Mouse (Mus musculus) ES-E14 (cell line): ENCODE results near the gene Cers5. TPM values are rescaled to one million over a fixed set of nuclear protein-coding genes. Genes with fewer than 3 reads are reported as not detected.
"Not testable (repeated sequence)": the region's sequence is repeated elsewhere in the genome, so short reads cannot be mapped to it uniquely, and the experiment has no call there.

Experiments used
- DNase-seq: peaks from one replicate; pipeline ENCODE4 v3.0.0-alpha.2; 2013; ENCODE audit warnings: low read depth, low spot score
- H3K27ac ChIP-seq: 2 replicates; pipeline ENCODE4 v1.5.1; 2012; ENCODE audit warnings: low read depth, mild to moderate bottlenecking, low read length, moderate library complexity, mixed read lengths; ENCODE audit not compliant: poor library complexity, insufficient read depth, severe bottlenecking
- H3K36me3 ChIP-seq: 2 replicates; pipeline ENCODE4 v1.6.1; 2012; ENCODE audit warnings: mild to moderate bottlenecking, low read length, moderate library complexity, mixed read lengths; ENCODE audit not compliant: control insufficient read depth, poor library complexity, insufficient read depth, severe bottlenecking
- H3K4me1 ChIP-seq, 2 experiments: fragments of 150-350 bp in 1 of 2; sonication (generic) in 1 of 2; 2 replicates each; pipeline ENCODE4 v1.6.1; 2012; ENCODE audit warnings: low read length in 2 of 2, mild to moderate bottlenecking in 1 of 2, mixed read lengths in 1 of 2; ENCODE audit not compliant: control insufficient read depth in 2 of 2, insufficient read depth in 2 of 2, poor library complexity in 1 of 2
- H3K4me3 ChIP-seq, 2 experiments: fragments of 150-350 bp in 1 of 2; sonication (generic) in 1 of 2; 2 replicates each; pipeline ENCODE4 v1.5.1; 2012; ENCODE audit warnings: low read length in 2 of 2, low read depth in 1 of 2, mild to moderate bottlenecking in 1 of 2, mixed read lengths in 1 of 2; ENCODE audit not compliant: insufficient read depth in 1 of 2, poor library complexity in 1 of 2, severe bottlenecking in 1 of 2
- H3K9ac ChIP-seq: 2 replicates; pipeline ENCODE4 v1.6.1; 2012; ENCODE audit warnings: low read depth, mild to moderate bottlenecking, low read length, mixed read lengths; ENCODE audit not compliant: poor library complexity, insufficient read depth, severe bottlenecking
- H3K9me3 ChIP-seq: fragments of 150-350 bp; sonication (generic); 2 replicates; pipeline ENCODE4 v1.6.1; 2012; ENCODE audit warnings: low read depth, mild to moderate bottlenecking, low read length; ENCODE audit not compliant: control insufficient read depth, insufficient read depth
- CHD2 ChIP-seq: IDR thresholded peaks from 2 replicates; pipeline ENCODE4 v1.6.1; 2014; ENCODE audit warnings: mild to moderate bottlenecking, low read depth, low read length, inconsistent platforms
- HCFC1 ChIP-seq: IDR thresholded peaks from 2 replicates; pipeline ENCODE4 v1.6.1; 2012; ENCODE audit warnings: low read length, inconsistent platforms, borderline replicate concordance; ENCODE audit not compliant: insufficient read depth
- MAFK ChIP-seq: IDR thresholded peaks from 2 replicates; pipeline ENCODE4 v1.6.1; 2014; ENCODE audit warnings: mild to moderate bottlenecking, low read depth, low read length, inconsistent platforms; ENCODE audit not compliant: insufficient read depth
- ZC3H11A ChIP-seq: IDR thresholded peaks from 2 replicates; pipeline ENCODE4 v1.6.1; 2012; ENCODE audit warnings: low read depth, mild to moderate bottlenecking, inconsistent platforms, low read length, borderline replicate concordance
- ZNF384 ChIP-seq: IDR thresholded peaks from 2 replicates; pipeline ENCODE4 v1.6.1; 2012; ENCODE audit warnings: low read depth, low read length, inconsistent platforms
- in situ Hi-C, 2 experiments: fragments of 600-800 bp; cut with MboI; formaldehyde crosslinking; loops; one replicate each; pipeline ENCODE4 v1.15.1; 2025; ENCODE audit warnings: low sequenced_read_pairs in 2 of 2, inconsistent platforms in 1 of 2; ENCODE audit not compliant: unreplicated experiment in 2 of 2
- total RNA-seq: library from RNA; depleted of rRNA; stranded (reverse); fragments of 300-350 nt; gene quantifications from 2 replicates; pipeline ENCODE4 v1.2.3, GENCODE M21; 2012

Cers5 gene
- total RNA-seq, 1 experiment, result 126 TPM

GRCm38 (mm10) chr15:99727525-99727924 lies 45.2 kb downstream of the Cers5 start:
- no peaks in the 10 kb centered on the region for H3K9me3 ChIP-seq
- H3K4me3 ChIP-seq, result no peak overlapping the region
- no peak for DNase-seq
- H3K27ac ChIP-seq, result no peak overlapping the region
- in situ Hi-C loops, result no loop called here
- peaks cover 4% of the 10 kb centered on the region; the same call in 1 of the 2 replicates for H3K36me3 ChIP-seq
- no peak overlapping the region for H3K9ac ChIP-seq
- TF ChIP-seq MAFK (no peak), CHD2 (no peak), ZC3H11A (no peak), ZNF384 (no peak), HCFC1 (no peak)
- H3K4me1 ChIP-seq, result peaks cover 5 to 20% of the 10 kb centered on the region in 2 experiments; a peak in 3 of 4 replicates

- in situ Hi-C loops, H3K4me3 ChIP-seq, H3K9ac ChIP-seq, H3K27ac ChIP-seq, DNase-seq, H3K9me3 ChIP-seq, H3K36me3 ChIP-seq: not testable (repeated sequence)
- H3K4me1 ChIP-seq, result peaks cover 5 to 25% of the 10 kb centered on the region in 2 experiments; a peak in 3 of 4 replicates
Observed at GRCm38 (mm10) chr15:99727039-99727438, 45.6 kb downstream of the Cers5 start.

- peak overlapping the region in 1 of 2 experiments; percentile 76; a peak in 2 of 4 replicates for H3K4me3 ChIP-seq
- DNase-seq, result no peak
- no peak overlapping the region for H3K27ac ChIP-seq
- H3K36me3 ChIP-seq, result peaks cover 4% of the 10 kb centered on the region; the same call in 1 of the 2 replicates
- H3K9me3 ChIP-seq, result no peaks in the 10 kb centered on the region
- TF ChIP-seq HCFC1, result no peak
- TF ChIP-seq ZNF384, result no peak
- no peak for TF ChIP-seq CHD2
- no peak for TF ChIP-seq ZC3H11A
- in situ Hi-C loops, result no loop called here
- peaks cover 5 to 27% of the 10 kb centered on the region in 2 experiments; a peak in 3 of 4 replicates for H3K4me1 ChIP-seq
- no peak overlapping the region; the same call in 1 of the 2 replicates for H3K9ac ChIP-seq
Observed at GRCm38 (mm10) chr15:99726549-99726948, 46.1 kb downstream of the Cers5 start.

- H3K9ac ChIP-seq, result peak within 1 kb of the TSS; percentile 90
- in situ Hi-C loops, result no loop called here
- H3K9me3 ChIP-seq, result no peaks in the 10 kb centered on the region
- peaks cover 5 to 27% of the 10 kb centered on the region in 2 experiments; a peak in 3 of 4 replicates for H3K4me1 ChIP-seq
- H3K4me3 ChIP-seq, result peak within 1 kb of the TSS; percentile 76 to 96
- H3K27ac ChIP-seq, result peak within 1 kb of the TSS; percentile 17; the same call in 1 of the 2 replicates
- peak; percentile 97 for DNase-seq
- H3K36me3 ChIP-seq, result peaks cover 4% of the 10 kb centered on the region; the same call in 1 of the 2 replicates
- TF ChIP-seq ZNF384, result no peak
- peak; percentile 89 for TF ChIP-seq HCFC1
- peak; percentile 98 for TF ChIP-seq CHD2
Observed at GRCm38 (mm10) chr15:99725341-99726155, 47.1 kb downstream of the Cers5 start, which contains the start of gene Cox14. Gene Cox14, plus strand, starts transcription at chr15:99725618.
